Mouse (Mus musculus): ENCODE results near the gene Txndc12. TPM values are rescaled to one million over a fixed set of nuclear protein-coding genes. Genes with fewer than 3 reads are reported as not detected.

Txndc12 gene
- total RNA-seq, 2 experiments from 2014 or later: 66.4 to 68.5 TPM

DNA sequence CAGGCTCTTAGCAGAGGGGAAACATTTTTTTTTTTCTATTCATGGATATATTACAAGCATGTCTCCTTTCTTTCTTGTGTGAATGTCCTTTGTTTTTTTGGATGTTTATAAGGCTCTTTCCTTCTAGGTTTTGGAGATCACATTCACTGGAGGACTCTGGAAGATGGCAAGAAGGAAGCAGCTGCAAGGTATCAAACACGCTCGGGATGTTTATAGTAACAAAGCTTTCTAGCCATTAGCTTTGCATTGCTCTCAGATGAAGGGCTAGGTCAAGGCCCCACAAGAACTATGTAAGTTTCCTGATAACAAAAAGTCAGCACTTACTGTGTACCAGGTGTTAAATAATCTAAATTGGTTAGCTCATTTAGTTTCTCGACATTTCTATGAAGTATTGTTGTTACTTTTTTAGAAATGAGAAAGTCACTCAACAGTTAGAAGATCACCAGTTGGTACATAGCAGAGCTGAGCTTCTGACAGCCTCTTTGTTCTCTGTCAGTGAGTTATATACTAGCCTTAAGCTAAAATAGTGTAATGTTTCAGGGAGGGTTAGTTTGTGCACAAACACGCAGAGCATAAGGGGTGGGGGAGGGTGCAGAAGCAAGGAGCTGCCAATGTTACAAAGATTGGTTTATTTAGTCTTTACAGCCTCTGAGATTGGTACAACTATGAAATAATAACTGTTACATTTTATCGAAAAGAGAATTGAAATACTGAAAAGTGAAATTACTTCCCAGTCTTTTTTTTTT is 11.6 kb downstream of the Txndc12 start:
- DNase-seq (ENCODE audit: low spot score in 2 of 2): no peak

- DNase-seq (ENCODE audit: low spot score in 2 of 2): peak; percentile 70 to 76
Observed at GRCm38 (mm10) chr4:108847715-108848504, 13.5 kb downstream of the Txndc12 start, which contains the start of gene Kti12. TSS of gene Kti12 (plus strand) at chr4:108847785.

GRCm38 (mm10) chr4:108848505-108848848 is 14.1 kb downstream of the Txndc12 start, which contains the start of gene A730015C16Rik:
TSS of gene A730015C16Rik (minus strand) at chr4:108848619.
- no peak for DNase-seq (ENCODE audit: low spot score in 2 of 2)

- DNase-seq (ENCODE audit: low spot score in 2 of 2): no peak
Observed at GRCm38 (mm10) chr4:108866806-108867205, 32.4 kb downstream of the Txndc12 start.

- DNase-seq (ENCODE audit: low spot score in 2 of 2): peak; percentile 71 to 84
Observed at GRCm38 (mm10) chr4:108869730-108870374, 35.5 kb downstream of the Txndc12 start.

- no peak for DNase-seq (ENCODE audit: low spot score in 2 of 2)
Observed at GRCm38 (mm10) chr4:108873746-108874145, 39.3 kb downstream of the Txndc12 start.

GRCm38 (mm10) chr4:108877901-108878300 is 43.5 kb downstream of the Txndc12 start:
- DNase-seq (ENCODE audit: low spot score in 2 of 2): no peak

DNA sequence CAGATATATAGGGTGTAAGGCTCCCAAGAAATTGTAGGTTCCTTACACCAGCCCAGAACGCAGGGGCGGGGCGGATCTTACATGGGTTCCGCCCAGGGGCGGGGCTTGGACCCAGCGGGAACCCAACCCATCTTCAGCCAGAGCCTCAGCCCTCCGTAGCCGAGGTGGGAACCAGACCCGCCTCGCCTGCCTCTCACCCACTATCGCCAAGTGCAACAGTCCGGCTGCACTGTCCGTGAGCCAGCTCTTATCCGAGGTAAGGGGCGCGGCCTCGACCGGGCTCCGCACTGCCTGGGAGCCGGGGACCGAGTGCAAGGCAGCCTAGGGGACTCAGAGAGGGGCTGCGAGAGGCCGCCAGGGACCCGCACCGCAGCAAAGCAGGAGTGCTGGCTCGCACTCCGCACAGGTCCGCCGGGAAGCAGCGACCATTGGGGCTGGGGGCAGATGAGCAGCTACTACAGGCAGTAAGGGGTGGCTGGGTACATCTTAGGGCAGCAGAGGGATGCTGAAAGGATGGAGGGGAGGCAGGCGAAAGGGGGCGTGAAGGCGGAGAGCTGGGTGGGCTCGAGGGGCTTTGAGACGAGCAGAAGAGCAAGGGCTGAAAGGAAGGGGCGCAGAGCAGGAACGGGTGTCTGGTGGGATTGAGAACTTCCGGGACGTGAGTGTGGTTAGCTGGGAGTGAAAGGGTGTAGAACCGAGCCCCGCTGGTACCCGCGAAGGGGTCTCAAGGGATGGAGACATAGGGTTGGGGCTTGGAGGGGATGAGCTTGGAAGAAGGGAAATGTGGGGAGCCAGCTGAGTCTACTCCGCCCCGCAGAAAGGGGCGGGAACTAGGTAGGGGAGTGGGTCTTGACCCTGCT is 44.8 kb downstream of the Txndc12 start, which contains the start of gene Rab3b:
TSS of gene Rab3b (plus strand) at position 101 of the 860 bp plus-strand sequence.
- DNase-seq (ENCODE audit: low spot score in 2 of 2): peak; percentile 44 to 53

DNA sequence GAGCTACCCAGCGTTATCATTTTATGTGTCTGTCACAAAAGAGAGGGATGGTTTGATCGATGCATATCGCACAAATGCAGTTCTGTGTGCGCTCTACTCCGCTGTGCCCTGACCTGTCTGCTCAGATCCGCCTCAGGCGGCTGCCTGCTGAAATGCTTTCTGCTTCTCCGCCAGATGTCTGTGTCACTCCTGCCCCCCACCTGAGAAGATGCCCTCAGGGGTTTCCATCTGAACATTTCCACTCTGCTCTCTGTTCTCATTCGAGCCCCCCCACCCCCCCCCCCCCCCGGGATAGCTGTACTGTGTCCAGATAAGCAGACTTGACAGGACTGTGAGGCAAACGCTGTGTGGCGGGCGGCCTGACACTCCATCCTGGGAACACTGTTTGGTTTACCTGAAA is 49.4 kb downstream of the Txndc12 start:
- DNase-seq (ENCODE audit: low spot score in 2 of 2): no peak

- no peak for DNase-seq (ENCODE audit: low spot score in 2 of 2)
Observed at GRCm38 (mm10) chr4:108887456-108887855, 53.1 kb downstream of the Txndc12 start.

- DNase-seq (ENCODE audit: low spot score in 2 of 2): no peak
Observed at GRCm38 (mm10) chr4:108890876-108891275, 56.5 kb downstream of the Txndc12 start.

DNA sequence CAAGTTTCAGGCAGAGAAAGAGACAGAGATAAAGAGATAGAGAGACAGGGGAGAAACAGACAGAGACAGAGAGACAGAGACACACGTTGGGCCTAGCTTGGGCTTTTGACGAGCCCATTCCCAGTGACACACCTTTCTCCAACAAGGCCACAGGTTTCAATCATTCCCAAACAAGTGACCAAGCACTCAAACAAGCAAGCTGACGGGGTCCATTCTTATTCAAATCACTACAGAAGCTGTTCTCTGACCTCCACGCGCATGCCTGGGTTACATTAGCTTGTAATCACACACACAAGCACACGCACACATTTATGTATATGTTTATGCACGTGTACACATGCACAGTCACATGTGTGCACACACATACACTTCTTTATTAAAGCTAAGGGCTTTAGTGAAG is 66.0 kb downstream of the Txndc12 start:
- DNase-seq (ENCODE audit: low spot score in 2 of 2): no peak

DNA sequence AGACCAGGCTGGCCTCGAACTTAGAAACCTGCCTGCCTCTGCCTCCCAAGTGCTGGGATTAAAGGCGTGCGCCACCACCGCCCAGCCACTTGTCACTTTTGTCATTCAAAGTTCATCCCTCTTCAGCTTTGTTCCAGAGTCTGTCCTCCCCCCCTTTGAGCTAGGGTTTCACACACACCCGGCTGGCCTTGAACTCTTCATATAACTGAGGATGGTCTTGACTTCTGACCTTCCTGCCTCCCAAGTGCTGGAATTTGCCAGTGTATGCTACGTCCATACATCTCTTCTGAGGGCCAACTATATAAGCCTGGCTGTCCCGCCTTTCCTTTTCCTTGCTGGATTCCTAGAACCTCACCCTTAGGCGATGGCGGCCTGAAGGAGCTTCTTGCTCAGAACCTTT is 68.5 kb downstream of the Txndc12 start:
- no peak for DNase-seq (ENCODE audit: low spot score in 2 of 2)

DNA sequence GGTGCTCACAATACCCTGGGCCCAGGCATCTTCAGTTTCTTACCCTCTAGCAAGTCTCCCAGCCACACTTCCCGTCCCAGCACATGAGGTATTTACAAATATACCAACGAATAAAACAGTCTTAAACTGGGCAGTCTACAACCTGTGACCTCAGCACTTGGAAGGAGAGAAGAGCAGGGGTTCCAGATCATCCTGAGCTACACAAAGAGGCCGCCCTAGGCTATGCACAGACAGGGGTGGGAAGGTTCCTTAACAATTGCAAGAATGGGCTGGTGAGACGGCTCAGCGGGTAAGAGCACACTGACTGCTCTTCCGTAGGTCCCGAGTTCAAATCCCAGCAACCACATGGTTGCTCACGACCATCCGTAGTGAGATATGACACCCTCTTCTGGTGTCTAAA is 68.9 kb downstream of the Txndc12 start:
- no peak for DNase-seq (ENCODE audit: low spot score in 2 of 2)

DNA sequence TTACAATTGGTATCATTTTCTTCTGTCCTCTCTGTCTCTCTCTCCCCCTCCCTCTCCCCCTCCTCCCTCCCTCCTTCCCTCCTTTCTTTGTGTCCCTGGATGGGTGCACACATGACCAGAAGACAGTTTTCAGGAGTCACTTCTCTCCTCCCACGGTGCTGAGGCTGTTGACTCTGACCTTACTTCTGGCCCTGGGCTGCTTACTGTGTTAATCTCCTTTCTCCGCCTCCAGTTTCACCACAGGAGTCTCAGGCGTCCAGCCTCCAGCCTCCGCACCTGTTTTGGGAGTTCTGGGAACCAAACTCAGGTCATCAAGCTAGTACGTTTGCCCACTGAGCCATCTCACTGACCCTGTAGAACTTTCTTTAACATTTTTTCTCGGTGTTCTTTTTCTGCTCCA is 69.7 kb downstream of the Txndc12 start:
- no peak for DNase-seq (ENCODE audit: low spot score in 2 of 2)

GRCm38 (mm10) chr4:108904790-108905189 is 70.4 kb downstream of the Txndc12 start:
- no peak for DNase-seq (ENCODE audit: low spot score in 2 of 2)

DNA sequence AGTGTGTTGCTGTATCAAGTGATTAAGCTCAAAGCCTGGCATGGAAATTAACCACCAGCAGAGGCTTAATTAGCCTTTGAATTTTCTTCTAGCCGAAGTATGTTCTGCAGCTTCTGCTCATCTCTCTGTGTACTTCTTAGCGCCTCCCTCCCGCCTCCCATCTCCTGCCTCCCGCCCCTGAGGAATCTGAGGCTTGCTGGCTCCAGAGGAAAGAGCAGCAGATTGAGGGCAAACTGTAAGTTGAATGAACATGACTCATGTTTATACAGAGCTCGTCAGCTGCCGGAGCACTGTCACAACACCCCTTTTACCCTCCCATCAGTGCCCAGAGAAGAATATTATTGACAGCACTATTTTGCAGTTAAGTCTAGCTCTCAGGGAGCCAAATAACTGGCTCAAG is 71.5 kb downstream of the Txndc12 start:
- DNase-seq (ENCODE audit: low spot score in 2 of 2): no peak

- no peak for DNase-seq (ENCODE audit: low spot score in 2 of 2)
Observed at GRCm38 (mm10) chr4:108907475-108907874, 73.1 kb downstream of the Txndc12 start.

- no peak for DNase-seq (ENCODE audit: low spot score in 2 of 2)
Observed at GRCm38 (mm10) chr4:108909872-108910425, 75.5 kb downstream of the Txndc12 start.

Measured in adrenal gland, adult 18-20 months (tissue).